In genomic region chr13:113736468-113736867, GRCm38 (mm10) we compare ENCODE assay signal across 26 mouse cellular contexts. TPM values are rescaled to one million over a fixed set of nuclear protein-coding genes. Genes with fewer than 3 reads are reported as not detected.
DNase-seq lines count a peak whose midpoint lies in the region; ATAC-seq and TF ChIP-seq lines count a peak whose summit lies in the region.
"Had no signal": no experiment of that assay in that cellular context is flagged by ENCODE, and none has a peak within 500 bp of the region (broad histone marks: within the 10 kb centered on the region; RNA-seq: fewer than 3 reads in every experiment).

No protein-coding gene starts in this region.

- H3K4me3 ChIP-seq in hindbrain, embryonic 10.5 days, result no peak overlapping the region
- H3K4me3 ChIP-seq in hindbrain, embryonic 12.5 days, result no peak overlapping the region
- H3K4me3 ChIP-seq in ES-Bruce4 (ENCODE audit: low read depth, low read length) (peak overlapping the region; percentile 3; the same call in 1 of the 2 replicates), ES-E14 (ENCODE audit: insufficient read depth in 1 of 2, low read depth in 1 of 2, low read length in 2 of 2, poor library complexity in 1 of 2, severe bottlenecking in 1 of 2) (peak overlapping the region; percentile 2 to 14; a peak in 3 of 4 replicates)
- H3K4me3 ChIP-seq: embryonic facial prominence, embryonic 12.5 days; embryonic facial prominence, embryonic 15.5 days; forebrain, embryonic 12.5 days; gastrocnemius, adult 2 months; heart, embryonic 13.5 days; hindbrain, embryonic 13.5 days; intestine, embryonic 15.5 days had no signal

- no peaks in the 10 kb centered on the region for H3K36me3 ChIP-seq in hindbrain, embryonic 10.5 days
- no peaks in the 10 kb centered on the region for H3K36me3 ChIP-seq in hindbrain, embryonic 12.5 days
- H3K36me3 ChIP-seq in ES-Bruce4 (ENCODE audit: control insufficient read depth, insufficient read depth, low read length, poor library complexity, severe bottlenecking) (no peaks in the 10 kb centered on the region), ES-E14 (ENCODE audit: control insufficient read depth, insufficient read depth, low read length, poor library complexity, severe bottlenecking) (no peaks in the 10 kb centered on the region)
- H3K36me3 ChIP-seq: embryonic facial prominence, embryonic 12.5 days; embryonic facial prominence, embryonic 15.5 days; forebrain, embryonic 12.5 days; heart, embryonic 13.5 days; hindbrain, embryonic 13.5 days; intestine, embryonic 15.5 days had no signal

- WGBS in hindbrain, embryonic 10.5 days, result 70% methylated on average over 13 of the region's 13 CpGs
- WGBS in hindbrain, embryonic 12.5 days, result 69% methylated on average over 13 of the region's 13 CpGs

- H3K9ac ChIP-seq in hindbrain, embryonic 12.5 days, result no peak overlapping the region
- H3K9ac ChIP-seq in ES-Bruce4 (ENCODE audit: low read depth, poor library complexity, severe bottlenecking) (peak overlapping the region; percentile 9), ES-E14 (ENCODE audit: insufficient read depth, low read depth, low read length, poor library complexity, severe bottlenecking) (peak overlapping the region; percentile 59; the same call in 1 of the 2 replicates)
- H3K9ac ChIP-seq: embryonic facial prominence, embryonic 12.5 days; embryonic facial prominence, embryonic 15.5 days; forebrain, embryonic 12.5 days; heart, embryonic 13.5 days; hindbrain, embryonic 13.5 days; intestine, embryonic 15.5 days had no signal

- no peaks in the 10 kb centered on the region for H3K9me3 ChIP-seq in hindbrain, embryonic 10.5 days
- H3K9me3 ChIP-seq in hindbrain, embryonic 12.5 days (replicated peaks), result no peaks in the 10 kb centered on the region
- H3K9me3 ChIP-seq in ES-Bruce4 (replicated peaks; ENCODE audit: control insufficient read depth, insufficient read depth, low read length, poor library complexity, severe bottlenecking), result peaks cover 5% of the 10 kb centered on the region; the same call in 1 of the 2 replicates
- no peaks in the 10 kb centered on the region for H3K9me3 ChIP-seq in ES-E14 (ENCODE audit: control insufficient read depth, insufficient read depth, low read depth, low read length)
- H3K9me3 ChIP-seq: embryonic facial prominence, embryonic 12.5 days; embryonic facial prominence, embryonic 15.5 days; forebrain, embryonic 12.5 days; heart, embryonic 13.5 days; hindbrain, embryonic 13.5 days; intestine, embryonic 15.5 days had no signal

- no peak for DNase-seq in hindbrain, embryonic 10.5 days (ENCODE audit: low spot score)
- no peak for DNase-seq in ES-E14 (ENCODE audit: low read depth, low spot score)
- DNase-seq in urinary bladder, postnatal 10 days (ENCODE audit: low spot score), result no peak
- DNase-seq in lung, postnatal 10 days, result no peak
- DNase-seq: adrenal gland, postnatal 10 days; adrenal gland, postnatal 36 days; cerebellum, adult 18-20 months; cerebellum, adult 9-10 months; cerebellum, postnatal 14 days; gastrocnemius, adult 2 months; gastrocnemius, postnatal 14 days; heart, adult 18-20 months; heart, postnatal 14 days; heart, postnatal 4 days; kidney, adult 11 months had no signal

- H3K27ac ChIP-seq in hindbrain, embryonic 10.5 days, result 0 out of 2 replicates have a peak overlapping the region, but pooled peaks have one; percentile 84
- no peak overlapping the region for H3K27ac ChIP-seq in hindbrain, embryonic 12.5 days
- H3K27ac ChIP-seq in ES-Bruce4 (ENCODE audit: insufficient read depth, low read length), result peak overlapping the region; percentile 78
- no peak overlapping the region; the same call in 1 of the 2 replicates for H3K27ac ChIP-seq in ES-E14 (ENCODE audit: insufficient read depth, low read depth, low read length, poor library complexity, severe bottlenecking)
- H3K27ac ChIP-seq: embryonic facial prominence, embryonic 12.5 days; embryonic facial prominence, embryonic 15.5 days; forebrain, embryonic 12.5 days; gastrocnemius, adult 2 months; heart, embryonic 13.5 days; hindbrain, embryonic 13.5 days; intestine, embryonic 15.5 days had no signal

- no peak for TF ChIP-seq POLR2A in ES-Bruce4 (IDR thresholded peaks at IDR 0.05; ENCODE audit: insufficient read depth, low read length)

- no peak overlapping the region for H3K4me2 ChIP-seq in hindbrain, embryonic 12.5 days (replicated peaks)
- H3K4me2 ChIP-seq: embryonic facial prominence, embryonic 12.5 days; embryonic facial prominence, embryonic 15.5 days; forebrain, embryonic 12.5 days; heart, embryonic 13.5 days; hindbrain, embryonic 13.5 days; intestine, embryonic 15.5 days had no signal

- H3K4me1 ChIP-seq in hindbrain, embryonic 10.5 days (replicated peaks), result peaks cover 43% of the 10 kb centered on the region
- H3K4me1 ChIP-seq in hindbrain, embryonic 12.5 days, result peaks cover 26% of the 10 kb centered on the region
- H3K4me1 ChIP-seq in ES-Bruce4 (ENCODE audit: control insufficient read depth, insufficient read depth, low read length), result peaks cover 4% of the 10 kb centered on the region
- H3K4me1 ChIP-seq in ES-E14 (ENCODE audit: control insufficient read depth in 2 of 2, insufficient read depth in 2 of 2, low read length in 2 of 2, poor library complexity in 1 of 2), result peaks cover 12 to 14% of the 10 kb centered on the region in 2 experiments

- peaks cover 7% of the 10 kb centered on the region; the same call in 1 of the 2 replicates for H3K27me3 ChIP-seq in hindbrain, embryonic 10.5 days (ENCODE audit: insufficient read depth, poor library complexity, severe bottlenecking)
- H3K27me3 ChIP-seq in hindbrain, embryonic 12.5 days, result no peaks in the 10 kb centered on the region
- no peaks in the 10 kb centered on the region for H3K27me3 ChIP-seq in ES-Bruce4 (ENCODE audit: control insufficient read depth, insufficient read depth, low read length, poor library complexity, severe bottlenecking)
- H3K27me3 ChIP-seq: embryonic facial prominence, embryonic 12.5 days; embryonic facial prominence, embryonic 15.5 days; forebrain, embryonic 12.5 days; heart, embryonic 13.5 days; hindbrain, embryonic 13.5 days; intestine, embryonic 15.5 days had no signal

- no peak for ATAC-seq in hindbrain, embryonic 12.5 days (ENCODE audit: low FRiP score)
- ATAC-seq: CD4-positive, CD25-positive, alpha-beta regulatory T cell, adult 4 months; forebrain, embryonic 16.5 days; hindbrain, embryonic 16.5 days; intestine, embryonic 15.5 days had no signal

- no peak for TF ChIP-seq CTCF in ES-Bruce4 (IDR thresholded peaks at IDR 0.05; ENCODE audit: low read depth, low read length)

- in situ Hi-C loops in ES-E14 (cut with MboI; ENCODE audit: low sequenced_read_pairs in 2 of 2, unreplicated experiment in 2 of 2), result no loop called here

- TF ChIP-seq EP300 in ES-Bruce4 (IDR thresholded peaks at IDR 0.05; ENCODE audit: insufficient read depth, low read depth, low read length), result peak; percentile 84; the same call in 1 of the 2 replicates

TF ChIP-seq in ES-E14, 5 proteins besides CTCF, POLR2A, EP300 and RAD21:
- TF ChIP-seq ZNF384 (IDR thresholded peaks at IDR 0.05; ENCODE audit: low read depth, low read length) (no peak), MAFK (IDR thresholded peaks at IDR 0.05; ENCODE audit: insufficient read depth, low read depth, low read length) (no peak), HCFC1 (IDR thresholded peaks at IDR 0.05; ENCODE audit: borderline replicate concordance, insufficient read depth, low read length) (no peak), ZC3H11A (IDR thresholded peaks at IDR 0.05; ENCODE audit: borderline replicate concordance, low read depth, low read length) (no peak), CHD2 (IDR thresholded peaks at IDR 0.05; ENCODE audit: low read depth, low read length) (no peak)

RNA-seq across cellular contexts. Expression of gene Arl15, which starts 57.8 kb away (rescaled TPM):
- polyA plus RNA-seq in hindbrain, embryonic 10.5 days (2016; fragmentation: Nextera tagmentation; extraction: Ambion mirVana), result 10.3 and 10.8 TPM in 2 replicates
- 14.2 and 15.0 TPM in 2 replicates for polyA plus RNA-seq in hindbrain, embryonic 12.5 days (2016; fragmentation: Nextera tagmentation; extraction: Ambion mirVana)
- 53.3 and 57.0 TPM in 2 replicates for polyA plus RNA-seq in ES-Bruce4 (2011; ENCODE audit: insufficient read depth, insufficient read length, low read depth, missing spikeins)
- total RNA-seq in ES-E14 (2012; rRNA removed), result 15.1 and 18.7 TPM in 2 replicates

Comparison
In these comparisons a context has a peak if more than half of its experiments do, and no peak if none do; other contexts are left out.
1. H3K27ac ChIP-seq: peak in hindbrain, embryonic 10.5 days (single experiment) and ES-Bruce4 (single experiment); none in hindbrain, embryonic 12.5 days (single experiment) and ES-E14 (single experiment).
2. H3K4me3 ChIP-seq: peak in ES-Bruce4 (single experiment) and ES-E14 (2 of 2); none in hindbrain, embryonic 10.5 days (single experiment) and hindbrain, embryonic 12.5 days (single experiment).